Mouse (Mus musculus) intestine, postnatal 0 days (tissue): ENCODE data around the gene Prkch. TPM values are rescaled to one million over a fixed set of nuclear protein-coding genes. Genes with fewer than 3 reads are reported as not detected.
A peak's percentile ranks its signal among the peaks of the same experiment; 100 is the strongest.

Experiments
- ATAC-seq: fragments of 200-750 bp; cut with Nextera tagmentation; 2 replicates; pipeline ENCODE4 v1.8.0; 2017; ENCODE audit warnings: mild to moderate bottlenecking, moderate TSS enrichment, moderate library complexity
- H3K27ac ChIP-seq: fragments of 300-500 bp; sonication (generic); 2 replicates; pipeline ENCODE4 v1.5.1; 2014; ENCODE audit warnings: mild to moderate bottlenecking, low read depth, low read length, moderate library complexity
- H3K27me3 ChIP-seq: fragments of 300-500 bp; sonication (generic); replicated peaks from 2 replicates; pipeline ENCODE4 v1.6.1; 2014; ENCODE audit warnings: low read length, mixed read lengths; ENCODE audit not compliant: control insufficient read depth, insufficient read depth
- H3K36me3 ChIP-seq: fragments of 300-500 bp; sonication (generic); 2 replicates; pipeline ENCODE4 v1.6.1; 2014; ENCODE audit warnings: mild to moderate bottlenecking, moderate library complexity; ENCODE audit not compliant: control insufficient read depth, insufficient read depth
- H3K4me1 ChIP-seq: fragments of 300-500 bp; sonication (generic); replicated peaks from 2 replicates; pipeline ENCODE4 v1.6.1; 2014; ENCODE audit warnings: antibody characterized with exemption, low read length, mixed read lengths; ENCODE audit not compliant: control insufficient read depth, insufficient read depth
- H3K4me2 ChIP-seq: fragments of 300-500 bp; sonication (generic); replicated peaks from 2 replicates; pipeline ENCODE4 v1.6.1; 2014; ENCODE audit warnings: low read depth, mild to moderate bottlenecking, moderate library complexity
- H3K4me3 ChIP-seq: fragments of 300-500 bp; sonication (generic); 2 replicates; pipeline ENCODE4 v1.5.1; 2014; ENCODE audit warnings: low read depth, low read length
- H3K9ac ChIP-seq: fragments of 300-500 bp; sonication (generic); 2 replicates; pipeline ENCODE4 v1.6.1; 2014; ENCODE audit warnings: mild to moderate bottlenecking, low read depth, low read length
- H3K9me3 ChIP-seq: fragments of 300-500 bp; sonication (generic); 2 replicates; pipeline ENCODE4 v1.6.1; 2016; ENCODE audit warnings: mixed run types; ENCODE audit not compliant: control insufficient read depth
- CTCF ChIP-seq: sonication (generic); IDR thresholded peaks from 2 replicates; pipeline ENCODE4 v1.5.1; 2016; ENCODE audit warnings: low read depth, mild to moderate bottlenecking, control low read depth, antibody characterized with exemption, moderate library complexity
- WGBS: fragments of 180-500 bp; shearing (Covaris S2); extraction: QIAGEN DNeasy Blood & Tissue Kit; methylation state at CpG from one replicate; pipeline ENCODE4 v1.1.7; 2014; 5-methylcytosine and 5-hydroxymethylcytosine counted together
- polyA plus RNA-seq: library from polyadenylated mRNA; unstranded; fragments of >200 nt; fragmentation: Nextera tagmentation; extraction: Ambion mirVana; gene quantifications from 2 replicates; pipeline ENCODE4 v1.2.1, GENCODE M21; 2015

The Prkch gene
- polyA plus RNA-seq, 1 experiment from 2014 or later = 3.7 TPM

- no peaks in the 10 kb centered on the region for H3K4me1 ChIP-seq
- no peak overlapping the region for H3K4me3 ChIP-seq
- no peak overlapping the region for H3K9ac ChIP-seq
- TF ChIP-seq CTCF = no peak
- no peaks in the 10 kb centered on the region for H3K27me3 ChIP-seq
- ATAC-seq = no peak
- no peaks in the 10 kb centered on the region for H3K9me3 ChIP-seq
- 64% methylated on average over 2 of the region's 2 CpGs for WGBS
- no peak overlapping the region for H3K4me2 ChIP-seq
- H3K27ac ChIP-seq = no peak overlapping the region
- no peaks in the 10 kb centered on the region for H3K36me3 ChIP-seq
Observed at GRCm38 (mm10) chr12:73807228-73807627, 222.6 kb downstream of the Prkch start.

- Histone ChIP-seq H3K27me3 (no peaks in the 10 kb centered on the region), H3K9ac (no peak overlapping the region), H3K9me3 (no peaks in the 10 kb centered on the region), H3K36me3 (no peaks in the 10 kb centered on the region), H3K27ac (no peak overlapping the region), H3K4me2 (no peak overlapping the region), H3K4me1 (no peaks in the 10 kb centered on the region), H3K4me3 (no peak overlapping the region)
- TF ChIP-seq CTCF = no peak
- no peak for ATAC-seq
- 34% methylated on average over 13 of the region's 13 CpGs for whole genome bisulfite sequencing
Observed at GRCm38 (mm10) chr12:73810041-73810795, 225.6 kb downstream of the Prkch start.

GRCm38 (mm10) chr12:73810903-73811302 is 226.3 kb downstream of the Prkch start:
- Histone ChIP-seq H3K9ac (no peak overlapping the region), H3K27me3 (no peaks in the 10 kb centered on the region), H3K36me3 (no peaks in the 10 kb centered on the region), H3K4me3 (no peak overlapping the region), H3K4me2 (no peak overlapping the region), H3K9me3 (no peaks in the 10 kb centered on the region), H3K4me1 (no peaks in the 10 kb centered on the region), H3K27ac (no peak overlapping the region)
- ATAC-seq = no peak
- no peak for TF ChIP-seq CTCF
- whole genome bisulfite sequencing = 66% methylated on average over 5 of the region's 5 CpGs

GRCm38 (mm10) chr12:73812198-73812597 is 227.6 kb downstream of the Prkch start:
- Histone ChIP-seq H3K4me2 (no peak overlapping the region), H3K4me3 (no peak overlapping the region), H3K27ac (no peak overlapping the region), H3K9ac (no peak overlapping the region), H3K4me1 (no peaks in the 10 kb centered on the region), H3K27me3 (no peaks in the 10 kb centered on the region), H3K9me3 (no peaks in the 10 kb centered on the region), H3K36me3 (no peaks in the 10 kb centered on the region)
- WGBS = 82% methylated on average over 6 of the region's 6 CpGs
- ATAC-seq = no peak
- no peak for TF ChIP-seq CTCF

GRCm38 (mm10) chr12:73813016-73813900 is 228.7 kb downstream of the Prkch start:
- Histone ChIP-seq H3K27ac (no peak overlapping the region), H3K9me3 (no peaks in the 10 kb centered on the region), H3K9ac (no peak overlapping the region), H3K27me3 (no peaks in the 10 kb centered on the region), H3K4me1 (no peaks in the 10 kb centered on the region), H3K36me3 (no peaks in the 10 kb centered on the region), H3K4me3 (no peak overlapping the region), H3K4me2 (no peak overlapping the region)
- no peak for TF ChIP-seq CTCF
- WGBS = 49% methylated on average over 11 of the region's 11 CpGs
- 0 out of 2 replicates have a peak, but pooled peaks have one; percentile 33 for ATAC-seq

GRCm38 (mm10) chr12:73814056-73814735 is 229.6 kb downstream of the Prkch start:
- Histone ChIP-seq H3K27ac (no peak overlapping the region), H3K4me1 (no peaks in the 10 kb centered on the region), H3K9me3 (no peaks in the 10 kb centered on the region), H3K4me3 (no peak overlapping the region), H3K27me3 (no peaks in the 10 kb centered on the region), H3K9ac (no peak overlapping the region), H3K4me2 (no peak overlapping the region), H3K36me3 (no peaks in the 10 kb centered on the region)
- 86% methylated on average over 5 of the region's 5 CpGs for WGBS
- no peak for ATAC-seq
- TF ChIP-seq CTCF = no peak
